Mouse (Mus musculus) embryonic facial prominence, embryonic 12.5 days (tissue): ENCODE results near the gene Ppia. TPM values are rescaled to one million over a fixed set of nuclear protein-coding genes. Genes with fewer than 3 reads are reported as not detected.
"Not testable (repeated sequence)": the region's sequence is repeated elsewhere in the genome, so short reads cannot be mapped to it uniquely, and the experiment has no call there.

Source experiments
- ATAC-seq: fragments of 200-750 bp; cut with Nextera tagmentation; 2 replicates; pipeline ENCODE4 v1.8.0; 2017; ENCODE audit not compliant: insufficient number of reproducible peaks, insufficient read depth, low FRiP score, low TSS enrichment
- H3K27ac ChIP-seq: fragments of 300-500 bp; sonication (generic); 2 replicates; pipeline ENCODE4 v1.5.1; 2016; ENCODE audit warnings: mild to moderate bottlenecking
- H3K27me3 ChIP-seq: fragments of 300-500 bp; sonication (generic); 2 replicates; pipeline ENCODE4 v1.6.1; 2016; ENCODE audit warnings: mild to moderate bottlenecking, moderate library complexity
- H3K36me3 ChIP-seq: fragments of 300-500 bp; sonication (generic); 2 replicates; pipeline ENCODE4 v1.6.1; 2016; ENCODE audit warnings: mild to moderate bottlenecking
- H3K4me1 ChIP-seq: fragments of 300-500 bp; sonication (generic); 2 replicates; pipeline ENCODE4 v1.6.1; 2016
- H3K4me2 ChIP-seq: fragments of 300-500 bp; sonication (generic); replicated peaks from 2 replicates; pipeline ENCODE4 v1.6.1; 2016; ENCODE audit warnings: mild to moderate bottlenecking, moderate library complexity
- H3K4me3 ChIP-seq: fragments of 300-500 bp; sonication (generic); 2 replicates; pipeline ENCODE4 v1.5.1; 2016; ENCODE audit warnings: mild to moderate bottlenecking
- H3K9ac ChIP-seq: fragments of 300-500 bp; sonication (generic); 2 replicates; pipeline ENCODE4 v1.6.1; 2016; ENCODE audit warnings: mild to moderate bottlenecking, moderate library complexity
- H3K9me3 ChIP-seq: fragments of 300-500 bp; sonication (generic); 2 replicates; pipeline ENCODE4 v1.6.1; 2016; ENCODE audit warnings: mild to moderate bottlenecking, moderate library complexity
- WGBS: fragments of 180-500 bp; shearing (Covaris S2); methylation state at CpG from one replicate; pipeline ENCODE4 v1.1.7; 2016; 5-methylcytosine and 5-hydroxymethylcytosine counted together
- polyA plus RNA-seq: library from polyadenylated mRNA; unstranded; fragments of >200 nt; fragmentation: Nextera tagmentation; extraction: Ambion mirVana; gene quantifications from 2 replicates; pipeline ENCODE4 v1.2.1, GENCODE M21; 2016

The Ppia gene
- polyA plus RNA-seq, 1 experiment from 2014 or later = 5,090 TPM

DNA sequence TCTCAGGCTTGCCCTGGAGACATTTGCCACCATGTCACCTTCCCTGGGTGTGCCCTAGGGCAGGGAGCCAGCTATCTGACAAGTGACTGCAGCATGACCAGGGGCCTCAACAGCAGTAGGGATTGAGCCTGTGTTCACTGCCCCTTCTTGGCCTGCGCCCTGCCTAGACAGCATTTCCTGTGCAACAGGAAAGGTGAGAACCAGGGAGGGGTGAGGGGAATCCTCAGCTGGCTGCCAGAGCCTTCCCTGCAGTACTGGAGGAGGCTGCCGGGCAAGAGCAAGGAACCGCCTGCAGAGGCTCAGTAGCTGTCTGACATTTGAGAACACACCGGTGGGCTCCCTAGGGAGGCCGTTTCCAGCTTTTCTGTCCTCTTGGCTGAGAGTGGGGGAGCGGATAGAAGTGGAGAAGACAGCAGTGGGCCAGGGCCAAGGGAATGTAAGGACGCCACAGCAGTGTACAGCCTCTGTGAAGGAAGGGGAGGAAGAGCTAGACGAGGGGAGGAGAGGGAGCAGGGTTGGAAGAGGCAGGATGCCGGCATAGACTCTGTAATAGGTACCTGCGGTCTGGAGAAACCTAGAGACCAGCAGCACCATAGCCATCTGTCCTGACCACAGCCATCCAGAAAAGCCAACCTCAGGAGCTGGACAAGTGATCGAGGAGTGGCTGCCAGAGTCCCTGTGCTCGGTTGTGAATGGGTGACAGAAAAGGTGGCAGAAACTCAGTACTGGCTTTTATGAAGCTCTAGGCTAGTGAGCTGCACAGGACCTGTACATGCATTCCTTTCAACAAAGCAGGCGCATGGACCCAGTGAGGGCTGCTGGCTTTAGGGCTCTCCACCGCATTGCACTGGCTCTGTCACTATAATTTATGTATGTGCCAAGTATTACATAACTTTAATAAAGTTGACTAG, 8.7 kb upstream of the Ppia start:
- no peaks in the 10 kb centered on the region for H3K27me3 ChIP-seq
- H3K9ac ChIP-seq = 0 out of 2 replicates have a peak overlapping the region, but pooled peaks have one; percentile 25
- H3K4me1 ChIP-seq = peaks cover 28% of the 10 kb centered on the region
- no peak overlapping the region for H3K4me3 ChIP-seq
- H3K9me3 ChIP-seq = no peaks in the 10 kb centered on the region
- peak overlapping the region; percentile 29 for H3K4me2 ChIP-seq
- 26% methylated on average over 14 of the region's 14 CpGs for WGBS
- peak; percentile 53 for ATAC-seq
- H3K36me3 ChIP-seq = peaks cover 42% of the 10 kb centered on the region
- H3K27ac ChIP-seq = peak overlapping the region; percentile 90

DNA sequence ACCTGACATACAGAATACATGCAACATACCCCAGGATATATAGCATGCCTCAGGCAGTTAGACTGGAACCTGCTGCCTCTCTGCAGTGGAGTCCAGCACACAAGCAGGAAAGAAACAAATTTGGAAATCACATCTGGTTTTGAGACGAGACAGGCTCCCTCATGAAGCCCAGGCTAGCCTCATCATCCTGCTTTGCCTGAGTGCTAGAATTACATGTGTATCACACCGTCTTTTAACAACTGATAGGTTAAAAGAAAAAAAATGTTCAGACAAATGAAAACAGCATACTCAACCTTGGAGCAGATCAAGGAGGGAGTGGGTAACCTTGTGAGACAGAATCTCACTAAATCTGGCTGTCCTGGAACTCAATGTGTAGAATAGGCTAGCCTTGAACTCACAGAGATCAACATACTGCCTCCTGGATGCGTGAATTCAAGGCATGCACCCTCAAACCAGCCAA, 8.1 kb upstream of the Ppia start:
- peaks cover 28% of the 10 kb centered on the region for H3K4me1 ChIP-seq
- H3K27ac ChIP-seq = peak overlapping the region; percentile 90
- no peak for ATAC-seq
- no peak overlapping the region for H3K4me2 ChIP-seq
- H3K27me3 ChIP-seq = no peaks in the 10 kb centered on the region
- H3K9ac ChIP-seq = no peak overlapping the region
- WGBS = 63% methylated on average over 3 of the region's 3 CpGs
- H3K9me3 ChIP-seq = no peaks in the 10 kb centered on the region
- peaks cover 35% of the 10 kb centered on the region for H3K36me3 ChIP-seq
- no peak overlapping the region for H3K4me3 ChIP-seq

DNA sequence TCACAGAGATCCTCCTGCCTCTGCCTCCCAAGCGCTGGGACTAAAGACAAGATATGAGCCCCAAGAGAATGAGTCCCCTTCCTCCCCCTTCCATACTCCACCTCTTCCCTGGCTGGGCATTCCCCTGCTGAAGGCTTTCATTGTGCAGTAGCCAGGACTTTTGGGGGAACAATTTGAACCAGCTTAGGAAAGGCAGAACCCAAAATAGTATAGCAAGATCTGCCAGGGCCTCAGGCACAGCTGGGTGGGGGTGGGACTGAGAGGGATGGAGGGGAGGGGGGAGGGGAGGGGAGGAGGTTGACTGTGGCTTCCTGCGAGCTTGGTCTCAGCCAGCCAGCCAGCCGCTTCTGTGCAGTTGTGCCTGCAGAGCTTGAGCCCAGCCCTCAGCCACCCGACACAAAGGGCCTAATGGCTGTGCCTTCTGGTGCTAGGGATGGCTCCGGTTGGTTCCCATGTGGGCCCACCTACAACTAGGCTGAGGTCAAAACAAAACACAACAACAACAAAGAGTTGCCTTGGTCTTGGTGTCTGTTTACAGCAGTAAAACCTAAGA, 5.1 kb upstream of the Ppia start:
- peaks cover 6% of the 10 kb centered on the region for H3K36me3 ChIP-seq
- no peak overlapping the region for H3K27ac ChIP-seq
- peaks cover 29% of the 10 kb centered on the region for H3K4me1 ChIP-seq
- WGBS = 43% methylated on average over 5 of the region's 5 CpGs
- H3K4me3 ChIP-seq = no peak overlapping the region
- no peaks in the 10 kb centered on the region for H3K27me3 ChIP-seq
- H3K9ac ChIP-seq = no peak overlapping the region
- no peak overlapping the region for H3K4me2 ChIP-seq
- ATAC-seq = no peak
- no peaks in the 10 kb centered on the region for H3K9me3 ChIP-seq

DNA sequence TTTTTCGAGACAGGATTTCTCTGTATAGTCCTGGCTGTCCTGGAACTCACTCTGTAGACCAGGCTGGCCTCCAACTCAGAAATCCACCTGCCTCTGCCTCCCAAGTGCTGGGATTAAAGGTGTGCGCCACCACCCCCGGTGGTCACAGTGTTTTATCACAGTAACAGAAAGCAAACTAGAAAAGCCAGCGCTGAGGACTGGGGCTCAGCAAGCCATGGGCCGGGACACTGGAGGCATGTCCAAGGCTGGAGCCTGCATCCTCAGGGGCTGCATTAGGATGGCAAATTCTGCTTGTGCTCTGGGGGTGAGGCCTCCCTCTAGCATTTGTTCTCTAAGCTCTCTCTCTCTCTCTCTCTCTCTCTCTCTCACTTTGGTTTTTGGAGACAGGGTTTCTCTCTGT, 4.5 kb upstream of the Ppia start:
- not testable (repeated sequence) for H3K9ac ChIP-seq, H3K27me3 ChIP-seq, H3K4me2 ChIP-seq, H3K9me3 ChIP-seq, H3K27ac ChIP-seq, ATAC-seq, H3K4me3 ChIP-seq, H3K36me3 ChIP-seq
- 90% methylated on average over 5 of the region's 5 CpGs for WGBS
- peaks cover 24% of the 10 kb centered on the region for H3K4me1 ChIP-seq

DNA sequence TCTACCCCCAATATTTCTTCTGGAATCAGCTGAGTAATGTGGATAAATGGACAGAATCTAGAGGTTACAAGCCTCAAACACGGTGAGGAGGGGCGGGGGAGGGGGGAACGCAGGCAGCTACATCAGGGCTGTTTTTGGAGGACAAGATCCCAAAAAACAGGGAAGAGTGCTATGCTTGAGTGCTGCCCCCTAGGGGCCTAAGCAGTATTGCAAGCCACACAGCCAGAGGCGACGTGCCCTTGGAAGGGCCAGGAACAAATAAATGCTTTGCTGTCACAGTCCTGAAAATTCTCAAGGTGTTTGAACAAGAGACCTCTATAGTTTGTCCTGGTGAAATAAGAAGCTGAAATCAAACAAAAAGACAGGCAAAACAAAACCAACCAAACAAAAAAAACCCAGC, 3.6 kb upstream of the Ppia start:
- WGBS = 4% methylated on average over 5 of the region's 5 CpGs
- no peak overlapping the region for H3K4me2 ChIP-seq

DNA sequence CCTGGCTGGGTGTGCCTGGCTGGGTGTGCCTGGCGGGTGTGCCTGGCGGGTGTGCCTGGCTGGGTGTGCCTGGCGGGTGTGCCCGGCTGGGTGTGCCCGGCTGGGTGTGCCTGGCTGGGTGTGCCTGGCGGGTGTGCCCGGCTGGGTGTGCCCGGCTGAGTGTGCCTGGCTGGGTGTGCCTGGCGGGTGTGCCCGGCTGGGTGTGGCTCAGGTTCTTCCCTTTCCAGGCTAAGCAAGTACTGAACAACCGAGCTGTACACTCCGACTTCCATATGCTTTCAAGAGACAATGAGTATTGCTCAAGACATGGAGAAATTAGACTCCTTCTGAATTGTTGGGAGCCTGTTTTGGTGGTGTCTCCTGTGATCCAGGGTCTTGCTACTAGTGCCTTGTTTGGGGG, 2.0 kb upstream of the Ppia start:
- no peak overlapping the region for H3K27ac ChIP-seq
- H3K4me1 ChIP-seq = peaks cover 19% of the 10 kb centered on the region
- no peaks in the 10 kb centered on the region for H3K27me3 ChIP-seq
- no peaks in the 10 kb centered on the region for H3K9me3 ChIP-seq
- no peak overlapping the region for H3K4me3 ChIP-seq
- H3K4me2 ChIP-seq = no peak overlapping the region
- H3K9ac ChIP-seq = no peak overlapping the region
- ATAC-seq = no peak
- H3K36me3 ChIP-seq = peaks cover 1% of the 10 kb centered on the region
- WGBS = 95% methylated on average over 7 of the region's 12 CpGs

More for the DNA sequence above, 3.6 kb upstream of the Ppia start:
- Histone ChIP-seq H3K4me1 (peaks cover 14% of the 10 kb centered on the region), H3K36me3 (no peaks in the 10 kb centered on the region), H3K4me3 (no peak overlapping the region), H3K27me3 (no peaks in the 10 kb centered on the region), H3K9ac (no peak overlapping the region), H3K9me3 (no peaks in the 10 kb centered on the region), H3K27ac (no peak overlapping the region)
- ATAC-seq = no peak

DNA sequence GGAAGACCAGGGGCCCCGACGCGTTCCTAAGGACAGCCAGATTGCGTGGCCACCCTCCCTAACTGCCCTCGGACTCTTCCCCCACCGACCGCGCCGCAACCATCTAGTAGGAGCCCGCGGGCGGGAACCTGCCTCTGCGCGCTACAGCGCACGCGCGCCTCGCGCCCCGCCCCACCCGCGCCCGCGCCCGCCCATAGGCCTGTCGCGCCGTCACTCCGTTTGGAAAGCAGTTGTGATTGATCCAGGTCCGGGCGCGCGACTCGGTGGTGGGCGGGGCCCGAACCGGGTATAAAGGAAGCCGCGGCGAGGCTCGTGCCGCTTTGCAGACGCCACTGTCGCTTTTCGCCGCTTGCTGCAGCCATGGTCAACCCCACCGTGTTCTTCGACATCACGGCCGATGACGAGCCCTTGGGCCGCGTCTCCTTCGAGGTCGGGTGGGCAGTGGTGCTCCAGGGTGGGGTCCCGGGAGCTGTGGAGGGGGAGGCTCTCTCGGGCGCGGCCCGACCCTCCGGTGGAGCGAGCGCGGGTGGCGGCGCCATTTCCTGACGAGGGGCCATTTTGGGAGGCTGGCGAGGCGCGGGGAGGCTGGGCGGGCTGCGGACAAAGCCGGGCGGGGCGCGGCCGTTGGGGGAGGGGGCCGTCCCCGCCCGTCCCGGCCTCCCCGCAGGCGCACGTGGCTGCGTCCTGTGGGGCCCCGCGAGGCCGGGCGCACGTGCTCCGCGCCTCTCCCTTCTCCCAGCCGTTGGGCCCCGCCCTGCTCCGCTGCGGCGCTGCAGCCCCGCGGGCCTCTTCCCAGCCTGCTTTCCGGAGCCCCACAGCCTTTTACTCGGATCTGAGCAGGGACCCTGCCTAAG, 535 bp downstream of the Ppia start:
- Histone ChIP-seq H3K9me3 (no peaks in the 10 kb centered on the region), H3K36me3 (peaks cover 23% of the 10 kb centered on the region), H3K4me2 (peak overlapping the region; percentile 94), H3K27me3 (no peaks in the 10 kb centered on the region), H3K27ac (peak overlapping the region; percentile 98), H3K4me3 (peak overlapping the region; percentile 76), H3K4me1 (peaks cover 21% of the 10 kb centered on the region), H3K9ac (peak overlapping the region; percentile 96)
- under 1% methylated on average over 95 of the region's 102 CpGs for WGBS
- peak; percentile 92 for ATAC-seq

DNA sequence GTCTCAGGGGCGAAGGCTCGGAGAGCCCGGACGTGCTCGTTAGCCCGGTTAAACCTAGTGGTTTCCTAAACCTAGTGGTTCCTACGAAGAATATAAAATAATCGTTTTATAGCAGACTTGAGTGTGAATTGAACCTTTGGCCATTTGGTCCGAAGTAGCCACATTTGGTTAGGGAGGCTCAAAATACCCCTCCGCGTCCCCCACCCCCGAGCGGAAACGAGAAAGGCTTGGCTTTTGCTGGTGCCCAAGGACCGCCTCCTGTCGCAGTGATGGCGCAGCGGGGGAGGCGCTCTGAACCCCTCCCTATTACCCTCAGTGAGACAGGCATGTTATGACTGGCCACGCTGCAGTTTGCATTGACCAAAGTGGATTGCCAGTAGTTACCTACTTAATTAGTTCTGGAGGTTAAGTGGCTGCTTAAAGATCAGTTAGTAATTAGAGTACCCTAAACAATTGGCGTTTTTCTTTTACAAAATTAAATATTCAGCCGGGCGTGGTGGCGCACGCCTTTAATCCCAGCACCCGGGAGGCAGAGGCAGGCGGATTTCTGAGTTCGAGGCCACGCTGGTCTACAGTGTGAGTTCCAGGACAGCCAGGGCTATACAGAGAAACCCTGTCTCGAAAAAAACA, 1.3 kb downstream of the Ppia start:
- Histone ChIP-seq H3K27me3 (no peaks in the 10 kb centered on the region), H3K9me3 (no peaks in the 10 kb centered on the region), H3K27ac (peak overlapping the region; percentile 98), H3K36me3 (peaks cover 27% of the 10 kb centered on the region), H3K9ac (peak overlapping the region; percentile 96), H3K4me3 (peak overlapping the region; percentile 76), H3K4me1 (peaks cover 21% of the 10 kb centered on the region), H3K4me2 (peak overlapping the region; percentile 94)
- WGBS = 1% methylated on average over 30 of the region's 30 CpGs
- peak; percentile 60 for ATAC-seq

DNA sequence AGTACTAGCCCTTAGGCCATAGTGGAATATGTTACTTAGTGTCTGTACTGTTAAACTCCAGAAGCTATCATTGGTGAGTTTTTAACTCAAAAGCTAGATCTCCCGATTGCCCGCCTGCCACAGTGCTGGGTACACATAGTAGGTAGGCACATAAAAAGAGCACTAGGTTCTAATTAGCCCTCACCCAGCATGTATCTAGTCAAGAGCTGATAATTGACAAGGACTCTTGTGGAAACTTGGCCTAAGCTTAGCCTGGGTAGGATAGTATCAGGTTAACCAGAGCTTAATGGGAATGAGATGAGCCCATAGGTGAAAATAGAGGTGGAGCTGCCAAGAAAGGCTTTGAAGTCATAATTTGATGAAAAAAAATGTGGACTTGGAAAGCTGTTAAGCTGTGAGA, 1.8 kb downstream of the Ppia start:
- H3K27me3 ChIP-seq = no peaks in the 10 kb centered on the region
- 42% methylated on average over 2 of the region's 2 CpGs for WGBS
- no peak for ATAC-seq
- H3K9ac ChIP-seq = peak overlapping the region; percentile 96
- no peaks in the 10 kb centered on the region for H3K9me3 ChIP-seq
- H3K36me3 ChIP-seq = peaks cover 27% of the 10 kb centered on the region
- H3K4me1 ChIP-seq = peaks cover 21% of the 10 kb centered on the region
- peak overlapping the region; percentile 98 for H3K27ac ChIP-seq
- H3K4me3 ChIP-seq = peak overlapping the region; percentile 76
- H3K4me2 ChIP-seq = peak overlapping the region; percentile 94

DNA sequence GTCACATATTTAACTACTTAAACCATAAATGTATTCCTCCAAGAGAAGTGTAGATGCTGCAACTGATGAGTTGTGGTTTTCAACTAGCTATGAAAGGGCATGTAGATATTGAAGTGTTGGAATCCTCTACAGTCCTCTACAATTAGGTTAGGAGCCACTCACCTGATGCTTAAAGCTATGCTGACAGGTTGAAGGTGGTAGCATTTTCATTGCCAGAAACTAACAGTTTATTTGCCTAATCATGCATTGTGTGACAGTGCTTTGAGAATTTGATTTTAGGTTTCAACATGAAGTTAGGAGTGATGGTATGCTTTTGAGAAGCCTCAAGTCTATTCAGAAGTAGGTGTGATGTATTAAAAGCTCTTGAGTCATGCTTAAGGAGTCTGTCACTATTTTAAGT, 2.2 kb downstream of the Ppia start:
- H3K4me2 ChIP-seq = peak overlapping the region; percentile 94
- no peaks in the 10 kb centered on the region for H3K9me3 ChIP-seq
- H3K4me1 ChIP-seq = peaks cover 21% of the 10 kb centered on the region
- H3K9ac ChIP-seq = peak overlapping the region; percentile 96
- peak overlapping the region; percentile 76 for H3K4me3 ChIP-seq
- no peaks in the 10 kb centered on the region for H3K27me3 ChIP-seq
- H3K36me3 ChIP-seq = peaks cover 28% of the 10 kb centered on the region
- no peak overlapping the region for H3K27ac ChIP-seq
- no peak for ATAC-seq

DNA sequence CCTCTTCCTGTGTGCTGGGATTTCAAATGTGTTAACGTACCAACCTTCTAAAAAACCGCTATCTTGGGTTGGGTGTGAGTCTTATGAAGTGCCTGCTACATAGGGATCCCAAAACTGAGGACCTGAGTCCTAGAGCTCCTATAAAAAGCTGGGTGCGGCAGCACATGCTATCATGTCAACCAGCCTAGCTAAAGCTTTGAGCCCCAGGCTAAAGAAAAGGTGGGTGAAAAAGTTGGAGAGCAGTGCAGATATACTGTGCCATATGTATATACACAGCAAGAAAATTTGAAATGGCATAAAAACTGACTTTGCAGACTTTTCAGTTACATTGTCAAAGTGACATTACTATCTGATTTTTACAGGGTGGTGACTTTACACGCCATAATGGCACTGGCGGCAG, 3.5 kb downstream of the Ppia start:
- H3K27me3 ChIP-seq = no peaks in the 10 kb centered on the region
- 87% methylated on average over 5 of the region's 5 CpGs for WGBS
- H3K36me3 ChIP-seq = peaks cover 41% of the 10 kb centered on the region
- no peaks in the 10 kb centered on the region for H3K9me3 ChIP-seq
- no peak overlapping the region for H3K27ac ChIP-seq
- peak overlapping the region; percentile 94 for H3K4me2 ChIP-seq
- H3K9ac ChIP-seq = no peak overlapping the region
- ATAC-seq = no peak
- H3K4me1 ChIP-seq = peaks cover 21% of the 10 kb centered on the region
- H3K4me3 ChIP-seq = 0 out of 2 replicates have a peak overlapping the region, but pooled peaks have one; percentile 9
